Mouse (Mus musculus) liver, adult (tissue): ENCODE data around the gene Rgl2.

Experiments used
- GATA4 ChIP-seq: IDR thresholded peaks from 2 replicates; pipeline ENCODE4 v1.6.1; 2014; ENCODE audit warnings: mild to moderate bottlenecking, low read length; ENCODE audit not compliant: insufficient replicate concordance

The Rgl2 gene

DNA sequence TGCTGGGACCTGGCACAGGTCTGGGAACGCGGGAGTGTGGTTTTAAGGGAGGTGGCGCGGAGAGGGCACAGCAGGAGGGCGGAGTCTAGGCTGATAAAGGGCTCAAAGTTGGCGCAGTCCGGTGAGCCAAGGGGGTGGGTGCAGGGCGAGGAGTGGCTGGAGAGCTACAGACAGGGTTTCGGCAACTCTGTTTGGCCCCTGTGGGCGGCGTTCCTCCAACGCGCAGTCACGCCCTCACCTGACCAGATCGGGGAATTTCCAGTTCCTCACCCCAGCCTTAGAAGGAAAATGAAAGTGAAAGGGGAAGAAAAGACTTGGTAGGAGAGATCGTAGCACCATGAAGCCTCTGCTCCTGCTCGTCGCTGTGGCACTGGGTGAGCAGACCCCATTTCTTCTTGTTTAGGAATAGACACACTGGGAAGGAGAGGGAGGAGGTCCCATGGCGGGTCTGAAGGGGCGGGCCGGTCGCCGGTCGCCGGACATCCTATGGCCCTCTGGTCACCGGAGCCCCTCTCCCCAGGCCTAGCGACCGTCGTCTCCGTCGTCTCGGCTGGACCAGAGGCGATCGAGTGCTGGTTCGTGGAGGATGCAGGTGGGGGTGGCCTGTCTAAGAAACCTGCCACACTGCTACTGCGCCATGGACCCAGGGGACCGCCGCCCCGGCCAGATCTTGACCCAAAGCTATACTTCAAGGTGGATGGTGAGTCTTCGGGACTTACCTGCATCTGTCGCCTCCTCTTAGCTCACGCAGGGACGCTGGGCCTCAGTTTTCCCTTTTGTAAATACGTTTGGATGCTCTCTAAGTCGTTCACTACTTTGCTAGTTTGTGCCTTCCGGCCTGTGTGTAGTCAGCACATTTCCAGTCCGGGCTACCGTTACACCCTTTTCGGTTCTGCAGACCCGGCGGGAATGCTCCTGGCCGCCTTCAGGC lies 9.7 kb upstream of the Rgl2 start:
- TF ChIP-seq GATA4: peak; percentile 83; the same call in 1 of the 2 replicates

DNA sequence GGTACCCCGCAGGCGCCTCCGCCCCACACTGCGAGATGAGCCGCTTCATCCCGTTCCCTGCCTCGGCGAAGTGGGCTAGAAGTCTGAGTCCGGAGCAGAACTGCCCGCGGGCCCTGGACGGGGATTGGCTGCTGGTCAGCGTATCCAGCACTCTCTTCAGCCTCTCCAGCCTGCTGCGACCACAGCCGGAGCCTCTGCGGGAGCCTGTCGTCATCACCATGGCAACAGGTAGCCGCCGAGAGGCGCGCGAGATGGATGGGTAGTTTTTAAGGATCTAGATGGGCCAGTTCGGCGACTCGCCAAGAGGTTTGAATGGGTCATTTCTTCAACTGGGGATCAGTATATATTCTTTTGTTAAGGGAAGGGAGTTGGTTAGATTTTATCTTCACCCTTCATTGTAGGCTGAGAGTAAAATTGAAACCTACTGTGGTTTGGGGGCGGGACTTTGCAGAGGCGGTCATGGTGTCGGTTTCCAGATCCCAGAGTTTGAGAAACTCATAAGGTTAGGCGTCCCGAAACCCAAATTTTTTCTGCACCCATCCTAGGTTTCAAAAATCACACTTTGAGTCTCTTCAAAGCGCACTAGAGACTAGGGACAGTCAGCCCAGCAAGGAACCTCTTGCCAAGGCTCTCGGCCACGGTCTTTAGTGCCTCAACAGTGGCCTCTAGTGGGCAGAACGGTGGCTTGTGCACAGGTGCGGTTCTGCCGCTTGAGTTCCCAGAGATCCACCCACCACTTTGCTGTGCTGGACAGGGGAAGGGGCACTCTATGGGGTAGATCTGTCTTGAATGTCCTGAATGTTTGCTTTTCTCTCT lies 8.9 kb upstream of the Rgl2 start:
- TF ChIP-seq GATA4: no peak

GRCm38 (mm10) chr17:33921361-33921760 lies 8.0 kb upstream of the Rgl2 start:
- no peak for TF ChIP-seq GATA4

- no peak for TF ChIP-seq GATA4
Measured at GRCm38 (mm10) chr17:33924577-33925283, 4.6 kb upstream of the Rgl2 start.

DNA sequence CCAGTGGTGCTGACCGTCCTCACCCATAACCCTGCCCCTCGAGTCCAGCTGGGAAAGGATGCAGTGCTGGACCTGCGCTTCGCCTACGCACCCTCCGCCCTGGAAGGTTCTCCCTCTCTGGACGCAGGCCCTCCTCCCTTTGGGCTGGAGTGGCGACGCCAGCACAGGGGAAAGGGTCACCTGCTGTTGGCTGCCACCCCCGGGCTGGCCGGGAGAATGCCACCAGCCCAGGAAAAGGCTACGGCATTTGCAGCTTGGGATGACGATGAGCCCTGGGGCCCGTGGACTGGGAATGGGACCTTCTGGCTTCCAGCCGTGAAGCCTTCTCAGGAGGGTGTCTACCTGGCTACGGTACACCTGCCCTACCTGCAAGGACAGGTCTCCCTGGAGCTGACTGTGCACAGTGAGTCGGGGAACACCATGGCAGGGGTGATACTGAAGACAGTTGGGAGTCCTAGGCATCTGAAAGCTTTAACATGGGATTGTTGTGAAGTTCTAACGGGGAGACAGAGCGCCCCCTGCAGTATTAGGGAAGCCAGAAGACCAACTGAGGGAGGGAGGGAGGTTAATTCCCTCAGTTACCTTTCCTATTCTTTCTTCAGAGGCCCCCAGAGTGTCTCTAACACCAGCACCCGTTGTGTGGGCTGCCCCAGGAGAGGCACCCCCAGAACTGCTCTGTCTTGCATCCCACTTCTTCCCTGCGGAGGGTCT lies 3.8 kb upstream of the Rgl2 start:
- TF ChIP-seq GATA4: no peak

DNA sequence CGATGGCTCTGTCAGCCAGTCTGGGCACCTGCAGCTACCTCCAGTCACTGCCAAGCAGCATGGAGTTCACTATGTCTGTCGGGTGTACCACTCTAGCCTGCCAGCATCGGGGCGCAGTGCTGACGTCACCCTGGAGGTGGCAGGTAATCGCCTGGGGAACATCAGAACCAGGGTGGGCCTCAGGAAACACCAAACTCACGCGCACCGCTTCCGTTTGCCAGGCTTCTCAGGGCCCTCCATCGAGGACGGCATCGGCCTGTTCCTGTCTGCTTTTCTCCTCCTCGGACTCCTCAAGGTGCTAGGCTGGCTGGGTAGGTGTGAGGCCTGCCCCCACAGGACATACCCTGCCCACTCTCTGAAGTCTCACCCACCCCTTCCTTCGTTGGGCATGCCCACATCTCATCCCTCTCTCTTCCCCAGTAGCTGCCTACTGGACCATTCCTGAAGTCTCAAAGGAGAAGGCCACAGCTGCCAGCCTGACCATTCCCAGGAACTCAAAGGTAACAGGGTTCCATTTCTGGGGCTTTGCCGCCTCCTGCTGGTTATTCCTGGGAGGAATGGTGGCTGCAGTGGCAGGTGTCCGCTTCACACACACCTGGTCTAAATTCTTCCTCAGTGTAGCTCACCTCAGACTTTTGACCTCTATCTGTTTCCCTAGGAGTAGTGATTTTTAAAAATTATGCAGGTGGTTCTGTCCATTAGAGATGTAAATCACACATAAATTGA lies 3.0 kb upstream of the Rgl2 start:
- TF ChIP-seq GATA4: no peak

DNA sequence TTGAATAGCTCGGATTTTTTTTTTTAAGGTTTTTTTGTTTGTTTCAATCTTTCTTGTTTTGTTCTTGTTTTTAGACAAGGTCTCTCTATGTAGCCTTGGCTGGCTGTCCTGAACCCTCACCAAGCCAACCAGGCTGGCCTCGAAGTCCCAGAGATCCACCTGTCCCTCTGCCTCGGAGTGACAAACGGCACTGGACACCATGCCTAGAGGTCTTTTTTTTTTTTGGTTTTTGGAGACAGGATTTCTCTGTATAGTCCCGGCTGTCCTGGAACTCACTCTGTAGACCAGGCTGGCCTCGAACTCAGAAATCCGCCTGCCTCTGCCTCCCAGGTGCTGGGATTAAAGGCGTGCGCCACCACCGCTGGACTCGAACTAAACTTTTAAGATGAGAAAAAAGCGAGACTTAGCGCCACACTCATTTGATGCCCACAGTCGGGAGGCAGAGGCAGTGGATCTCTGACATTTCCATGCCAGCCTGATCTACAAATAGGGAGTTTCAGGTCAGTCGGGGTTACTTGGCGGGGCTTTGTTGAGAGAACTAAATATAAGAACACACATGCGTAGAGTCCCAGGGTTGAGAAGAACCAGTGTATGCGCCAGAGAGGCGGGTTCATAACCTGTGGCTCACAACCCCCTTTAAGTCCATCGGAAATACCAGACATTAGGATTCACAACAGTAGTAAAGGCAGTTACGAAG lies 944 bp upstream of the Rgl2 start:
- no peak for TF ChIP-seq GATA4

DNA sequence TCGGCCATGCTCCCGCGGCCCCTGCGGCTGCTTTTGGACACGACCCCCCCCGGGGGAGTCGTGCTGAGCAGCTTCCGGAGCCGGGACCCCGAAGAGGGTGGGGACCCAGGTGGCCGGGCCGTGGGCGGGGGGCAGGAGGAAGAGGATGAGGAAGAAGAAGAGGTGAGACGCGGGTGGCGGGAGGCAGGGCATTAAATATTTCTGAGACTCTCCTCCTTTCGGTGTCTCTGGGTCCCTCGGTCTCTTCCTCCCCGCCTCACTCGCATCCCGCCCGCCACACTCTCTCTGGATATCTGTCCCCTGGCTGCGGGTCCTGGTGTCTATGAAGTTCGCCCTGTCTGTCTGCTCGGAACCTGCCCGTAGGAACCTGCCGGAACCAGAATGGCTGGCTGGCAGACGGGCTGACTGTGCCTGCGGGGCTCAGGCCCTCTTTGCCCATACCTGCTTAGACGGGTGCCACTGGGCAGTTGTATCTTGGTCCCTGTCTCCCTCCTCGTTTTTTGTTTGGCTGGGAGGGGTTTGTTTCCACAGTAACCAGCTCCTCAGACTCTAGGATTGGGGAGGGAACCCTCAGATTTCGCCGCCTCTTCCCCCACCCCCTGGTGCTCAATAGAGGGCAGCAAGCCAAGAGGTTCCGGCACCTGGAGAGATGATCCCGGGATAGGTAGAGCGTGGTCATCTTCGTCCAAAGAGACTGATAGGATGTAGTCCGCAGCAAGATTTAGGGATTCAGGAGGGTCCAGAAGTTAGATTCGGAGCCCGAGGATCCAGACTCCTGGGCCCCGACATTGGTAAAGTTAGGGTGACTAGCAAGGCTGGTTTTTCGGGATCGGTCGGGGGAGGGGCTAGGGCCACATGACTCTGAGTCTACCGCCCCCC lies 1.2 kb downstream of the Rgl2 start:
- TF ChIP-seq GATA4: no peak

DNA sequence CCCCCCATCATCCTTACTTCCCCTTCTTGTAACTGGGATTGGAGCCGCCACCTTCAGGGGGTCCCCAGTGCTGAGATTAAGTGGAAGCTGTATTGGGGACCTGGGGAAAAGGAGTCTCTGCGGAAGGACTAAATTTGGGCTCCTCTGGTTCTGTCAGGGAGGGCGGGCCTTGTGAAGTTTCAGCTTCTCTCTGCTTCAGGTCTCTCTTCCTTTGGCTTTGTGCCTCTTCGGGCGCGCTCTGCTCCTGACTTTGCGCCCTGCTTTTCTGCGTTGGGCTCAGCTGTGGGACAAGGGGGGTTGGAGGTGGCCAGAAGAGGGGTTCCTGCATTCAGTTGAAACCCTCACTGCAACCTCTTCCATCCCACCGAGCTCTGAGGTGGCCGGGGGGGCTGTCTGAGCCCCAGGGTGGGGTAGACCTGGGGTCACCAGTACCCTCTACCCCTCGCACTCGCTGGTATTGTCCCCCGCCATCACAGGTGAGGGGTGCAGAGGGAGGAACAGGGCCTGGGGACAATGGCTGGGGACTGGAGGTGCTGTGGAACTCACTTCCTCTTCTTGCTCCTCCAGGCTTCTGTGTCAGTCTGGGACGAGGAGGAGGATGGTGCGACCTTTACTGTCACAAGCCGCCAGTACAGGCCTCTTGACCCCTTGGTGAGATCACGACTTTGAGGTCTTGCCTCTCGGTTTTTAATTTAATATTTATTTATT lies 2.0 kb downstream of the Rgl2 start:
- no peak for TF ChIP-seq GATA4

- TF ChIP-seq GATA4: no peak
Measured at GRCm38 (mm10) chr17:33931947-33932346, 2.6 kb downstream of the Rgl2 start.

DNA sequence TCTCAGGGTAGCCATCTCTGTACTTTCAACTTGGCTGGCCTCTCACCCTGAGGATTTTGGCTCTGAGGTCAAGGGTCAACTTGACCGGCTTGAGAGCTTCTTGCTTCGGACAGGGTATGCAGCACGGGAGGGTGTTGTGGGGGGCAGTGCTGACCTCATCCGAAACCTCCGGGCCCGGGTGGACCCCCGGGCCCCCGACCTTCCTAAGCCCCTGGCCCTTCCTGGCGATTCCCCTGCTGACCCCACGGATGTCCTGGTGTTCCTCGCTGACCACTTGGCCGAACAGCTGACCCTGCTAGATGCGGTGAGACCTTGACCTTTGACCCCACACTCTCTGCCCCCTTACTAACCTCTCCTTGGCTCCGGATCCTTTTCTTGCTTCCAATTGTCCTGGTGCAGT lies 3.1 kb downstream of the Rgl2 start:
- TF ChIP-seq GATA4: no peak

DNA sequence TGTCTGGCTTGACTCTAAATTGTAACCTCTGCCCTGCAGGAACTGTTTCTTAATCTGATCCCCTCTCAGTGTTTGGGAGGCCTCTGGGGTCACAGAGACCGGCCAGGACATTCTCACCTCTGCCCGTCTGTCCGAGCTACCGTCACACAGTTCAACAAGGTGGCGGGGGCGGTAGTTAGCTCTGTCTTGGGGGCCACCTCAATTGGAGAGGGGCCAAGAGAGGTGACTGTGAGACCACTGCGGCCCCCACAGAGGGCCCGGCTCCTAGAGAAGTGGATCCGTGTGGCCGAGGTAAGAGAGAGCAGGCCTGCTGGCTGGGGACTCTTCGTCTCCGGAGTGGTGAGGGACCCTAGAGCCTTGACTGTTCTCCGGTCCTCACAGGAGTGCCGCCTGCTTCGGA lies 3.6 kb downstream of the Rgl2 start:
- no peak for TF ChIP-seq GATA4
